Mouse (Mus musculus) heart, postnatal 10 days (tissue): ENCODE results near the gene Gm16253. TPM values are rescaled to one million over a fixed set of nuclear protein-coding genes. Genes with fewer than 3 reads are reported as not detected.

Source experiments
- total RNA-seq, 2 experiments: library from RNA; stranded (reverse); gene quantifications; 2 replicates each; pipeline ENCODE4 v1.2.3; 2021

Gene Gm16253
- total RNA-seq, 2 experiments from 2014 or later = 4.9 to 5.3 TPM

Other genes starting within 250 kb of the Gm16253 start
- not detected for gene BC107364, start 124.7 kb upstream of the Gm16253 start, total RNA-seq
- gene Hfe2, start 51.8 kb upstream of the Gm16253 start, total RNA-seq = 100 to 1,000 TPM; 149 to 172 TPM
- gene Txnip, start 19.0 kb upstream of the Gm16253 start, total RNA-seq = 1,000 to 10,000 TPM in 1 of 2 experiments, 100 to 1,000 TPM in 1; 618 to 1,152 TPM
- gene Polr3gl, start 17.2 kb downstream of the Gm16253 start, total RNA-seq = 10 to 100 TPM; 24.3 to 30.9 TPM
- 1 to 10 TPM; 2.0 to 5.5 TPM for gene Ankrd34a, start 19.7 kb downstream of the Gm16253 start, total RNA-seq
- gene Lix1l, start 24.2 kb downstream of the Gm16253 start, total RNA-seq = 10 to 100 TPM; 40.1 to 54.6 TPM
- 10 to 100 TPM; 47.9 to 55.9 TPM for gene Rbm8a, start 52.9 kb downstream of the Gm16253 start, total RNA-seq
- 10 to 100 TPM; 30.3 to 35.3 TPM for gene Pex11b, start 58.4 kb downstream of the Gm16253 start, total RNA-seq
- under 1 TPM in 1 of 2 experiments, not detected in 1; 0.20 TPM for gene Gm42957, start 58.5 kb downstream of the Gm16253 start, total RNA-seq
- gene Itga10, start 68.6 kb downstream of the Gm16253 start, total RNA-seq = 1 to 10 TPM in 1 of 2 experiments, under 1 TPM in 1; 0.60 to 1.5 TPM
- under 1 TPM; 0.55 to 0.60 TPM for gene Ankrd35, start 93.1 kb downstream of the Gm16253 start, total RNA-seq
- 10 to 100 TPM; 23.7 to 24.6 TPM for gene Pias3, start 119.4 kb downstream of the Gm16253 start, total RNA-seq
- 1 to 10 TPM; 2.5 to 3.3 TPM for gene Nudt17, start 131.6 kb downstream of the Gm16253 start, total RNA-seq
- 10 to 100 TPM; 22.2 to 26.1 TPM for gene Polr3c, start 150.6 kb downstream of the Gm16253 start, total RNA-seq
- gene Rnf115, start 150.7 kb downstream of the Gm16253 start, total RNA-seq = 10 to 100 TPM; 25.5 to 27.0 TPM